Mouse (Mus musculus) liver, embryonic 14.5 days (tissue): ENCODE results near the gene Echdc2.

ENCODE experiments used
- CTCF ChIP-seq: IDR thresholded peaks from 2 replicates; pipeline ENCODE4 v1.5.1; 2016; ENCODE audit warnings: antibody characterized with exemption, low read depth, control low read depth
- EP300 ChIP-seq: IDR thresholded peaks from 2 replicates; pipeline ENCODE4 v1.6.1; 2016; ENCODE audit warnings: antibody characterized with exemption, low read depth

DNA sequence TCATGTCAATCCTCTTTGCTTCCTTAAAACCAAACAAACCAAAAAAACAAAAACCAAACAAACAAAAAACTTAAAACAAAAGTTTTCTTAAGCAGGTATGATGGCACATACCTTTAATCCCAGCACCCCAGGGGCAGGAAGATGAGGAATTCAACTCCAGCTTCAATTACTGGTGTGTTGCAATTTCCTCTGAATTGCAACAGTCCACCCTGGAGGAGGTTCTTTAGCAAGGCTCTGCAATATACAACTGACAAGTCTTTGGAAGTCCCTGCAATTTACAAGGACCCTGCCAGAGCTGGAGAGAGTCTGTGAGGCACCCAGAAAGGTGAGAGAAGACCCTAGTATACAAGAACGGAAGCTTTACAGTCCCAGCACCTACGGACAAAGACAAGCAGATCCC is 47.8 kb downstream of the Echdc2 start:
- TF ChIP-seq CTCF (no peak), EP300 (no peak)
